ENCODE assay signal across 15 mouse cellular contexts in the genomic region with DNA sequence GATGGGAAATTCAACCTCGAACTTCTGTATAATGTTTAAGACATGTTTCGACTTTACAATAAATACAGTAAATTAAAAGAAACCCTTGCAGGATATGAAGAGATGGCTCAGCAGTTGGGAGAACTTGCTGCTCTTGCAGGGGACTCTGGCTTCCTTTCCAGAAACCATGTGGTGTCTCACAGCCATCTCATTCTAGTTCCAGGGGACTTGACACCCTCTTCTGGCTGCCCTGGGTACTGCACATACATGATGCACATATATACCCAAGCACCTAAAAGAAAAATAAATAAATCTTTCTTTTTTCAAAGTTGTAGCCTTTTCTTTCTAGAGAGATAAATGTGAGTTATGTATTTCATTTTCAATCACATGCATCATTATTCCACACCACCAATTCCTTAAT.
DNase-seq lines count a peak whose midpoint lies in the region; ATAC-seq and TF ChIP-seq lines count a peak whose summit lies in the region.
"Had no signal": no experiment of that assay in that cellular context is flagged by ENCODE, and none has a peak within 500 bp of the region (broad histone marks: within the 10 kb centered on the region; RNA-seq: fewer than 3 reads in every experiment).

No protein-coding gene starts in this region.

- 95% methylated on average over 2 of the region's 2 CpGs for WGBS in kidney, adult 2 months
- WGBS in midbrain, postnatal 0 days: 94% methylated on average over 2 of the region's 2 CpGs
- WGBS in midbrain, embryonic 14.5 days: 98% methylated on average over 2 of the region's 2 CpGs
- 93% methylated on average over 2 of the region's 2 CpGs for WGBS in embryonic facial prominence, embryonic 10.5 days

- no peaks in the 10 kb centered on the region for H3K36me3 ChIP-seq in kidney, adult 2 months (ENCODE audit: control insufficient read depth, insufficient read depth, low read length)
- no peaks in the 10 kb centered on the region for H3K36me3 ChIP-seq in midbrain, postnatal 0 days (ENCODE audit: insufficient read depth, low read length)
- no peaks in the 10 kb centered on the region for H3K36me3 ChIP-seq in midbrain, embryonic 14.5 days (ENCODE audit: control insufficient read depth, insufficient read depth, low read length)
- no peaks in the 10 kb centered on the region for H3K36me3 ChIP-seq in embryonic facial prominence, embryonic 10.5 days (replicated peaks)
- H3K36me3 ChIP-seq: embryonic facial prominence, embryonic 13.5 days; limb, embryonic 12.5 days had no signal

- H3K9me3 ChIP-seq in midbrain, postnatal 0 days (ENCODE audit: low read length): no peaks in the 10 kb centered on the region
- H3K9me3 ChIP-seq in midbrain, embryonic 14.5 days (ENCODE audit: control insufficient read depth, low read length): no peaks in the 10 kb centered on the region
- H3K9me3 ChIP-seq in embryonic facial prominence, embryonic 10.5 days: no peaks in the 10 kb centered on the region
- H3K9me3 ChIP-seq: embryonic facial prominence, embryonic 13.5 days; limb, embryonic 12.5 days had no signal

- no peak for TF ChIP-seq POLR2A in kidney, adult 2 months (IDR thresholded peaks at IDR 0.05; ENCODE audit: low read depth, low read length)

- no peak for ATAC-seq in midbrain, postnatal 0 days (ENCODE audit: low FRiP score)
- ATAC-seq in midbrain, embryonic 14.5 days (ENCODE audit: low FRiP score, low TSS enrichment): no peak
- ATAC-seq: inflammation-experienced regulatory T-cells, adult 6 months; midbrain, embryonic 16.5 days had no signal

- H3K4me1 ChIP-seq in kidney, adult 2 months (ENCODE audit: control insufficient read depth, insufficient read depth, low read length): no peaks in the 10 kb centered on the region
- H3K4me1 ChIP-seq in midbrain, postnatal 0 days (ENCODE audit: insufficient read depth, low read length): no peaks in the 10 kb centered on the region
- no peaks in the 10 kb centered on the region for H3K4me1 ChIP-seq in midbrain, embryonic 14.5 days (ENCODE audit: control insufficient read depth, insufficient read depth, low read length)
- no peaks in the 10 kb centered on the region for H3K4me1 ChIP-seq in embryonic facial prominence, embryonic 10.5 days
- H3K4me1 ChIP-seq: embryonic facial prominence, embryonic 13.5 days; limb, embryonic 12.5 days had no signal

- no peak overlapping the region for H3K4me2 ChIP-seq in midbrain, postnatal 0 days (ENCODE audit: low read depth, low read length, poor library complexity, severe bottlenecking)
- H3K4me2 ChIP-seq in midbrain, embryonic 14.5 days (ENCODE audit: low read length): no peak overlapping the region
- H3K4me2 ChIP-seq: embryonic facial prominence, embryonic 13.5 days; limb, embryonic 12.5 days had no signal

- H3K27me3 ChIP-seq in kidney, adult 2 months (replicated peaks; ENCODE audit: control insufficient read depth, insufficient read depth, low read length): no peaks in the 10 kb centered on the region
- no peaks in the 10 kb centered on the region for H3K27me3 ChIP-seq in midbrain, postnatal 0 days (ENCODE audit: insufficient read depth, low read length)
- H3K27me3 ChIP-seq in midbrain, embryonic 14.5 days (ENCODE audit: control insufficient read depth, insufficient read depth, low read length): no peaks in the 10 kb centered on the region
- no peaks in the 10 kb centered on the region for H3K27me3 ChIP-seq in embryonic facial prominence, embryonic 10.5 days (replicated peaks; ENCODE audit: low read depth, poor library complexity, severe bottlenecking)
- H3K27me3 ChIP-seq: embryonic facial prominence, embryonic 13.5 days; limb, embryonic 12.5 days had no signal

- no peak; the same call in 1 of the 2 replicates for TF ChIP-seq CTCF in kidney, adult 2 months (conservative IDR thresholded peaks at IDR 0.05; ENCODE audit: insufficient read depth, insufficient read length, low read depth, low read length)
- peak; percentile 48 for TF ChIP-seq CTCF in midbrain, postnatal 0 days (IDR thresholded peaks at IDR 0.05)

- no peak overlapping the region for H3K4me3 ChIP-seq in kidney, adult 2 months (ENCODE audit: insufficient read depth, low read depth, low read length)
- H3K4me3 ChIP-seq in midbrain, postnatal 0 days (ENCODE audit: low read depth, low read length): no peak overlapping the region
- no peak overlapping the region for H3K4me3 ChIP-seq in midbrain, embryonic 14.5 days (replicated peaks; ENCODE audit: low read depth, low read length)
- H3K4me3 ChIP-seq in embryonic facial prominence, embryonic 10.5 days: no peak overlapping the region
- H3K4me3 ChIP-seq: embryonic facial prominence, embryonic 13.5 days; limb, embryonic 12.5 days had no signal

- H3K9ac ChIP-seq in midbrain, postnatal 0 days (replicated peaks; ENCODE audit: low read length, poor library complexity, severe bottlenecking): no peak overlapping the region
- H3K9ac ChIP-seq in midbrain, embryonic 14.5 days (replicated peaks; ENCODE audit: low read length): no peak overlapping the region
- H3K9ac ChIP-seq: embryonic facial prominence, embryonic 13.5 days; limb, embryonic 12.5 days had no signal

- peak; percentile 41 to 43 for DNase-seq in cerebellum, postnatal 10 days
- no peak for DNase-seq in cerebellum, adult 18-20 months
- peak; percentile 6 for DNase-seq in kidney, postnatal 10 days
- no peak for DNase-seq in kidney, adult 2 months
- no peak for DNase-seq in midbrain, postnatal 0 days (ENCODE audit: low spot score)
- DNase-seq in midbrain, embryonic 14.5 days: no peak
- peak; percentile 23 for DNase-seq in embryonic facial prominence, embryonic 10.5 days (ENCODE audit: low spot score)
- no peak for DNase-seq in adrenal gland, postnatal 4 days (ENCODE audit: low spot score in 2 of 2)
- DNase-seq: adrenal gland, postnatal 10 days; gastrocnemius, postnatal 36 days; lung, postnatal 14 days had no signal

- no peak overlapping the region for H3K27ac ChIP-seq in kidney, adult 2 months (ENCODE audit: insufficient read depth, low read depth, low read length)
- H3K27ac ChIP-seq in midbrain, postnatal 0 days (ENCODE audit: low read depth, low read length): no peak overlapping the region
- no peak overlapping the region for H3K27ac ChIP-seq in midbrain, embryonic 14.5 days (replicated peaks; ENCODE audit: low read depth, low read length)
- no peak overlapping the region for H3K27ac ChIP-seq in embryonic facial prominence, embryonic 10.5 days (replicated peaks)
- H3K27ac ChIP-seq: embryonic facial prominence, embryonic 13.5 days; limb, embryonic 12.5 days had no signal

Comparison
In these comparisons a context has a peak if more than half of its experiments do, and no peak if none do; other contexts are left out.
1. DNase-seq: peak in cerebellum, postnatal 10 days (2 of 2), kidney, postnatal 10 days (single experiment) and embryonic facial prominence, embryonic 10.5 days (single experiment); none in cerebellum, adult 18-20 months (0 of 2), kidney, adult 2 months (single experiment), midbrain, postnatal 0 days (single experiment), midbrain, embryonic 14.5 days (single experiment) and adrenal gland, postnatal 4 days (0 of 2).